Mouse (Mus musculus): ENCODE data around the gene Ankrd33b. TPM values are rescaled to one million over a fixed set of nuclear protein-coding genes. Genes with fewer than 3 reads are reported as not detected.

Gene Ankrd33b
- polyA plus RNA-seq, 1 experiment from 2014 or later, result 3.0 TPM

DNA sequence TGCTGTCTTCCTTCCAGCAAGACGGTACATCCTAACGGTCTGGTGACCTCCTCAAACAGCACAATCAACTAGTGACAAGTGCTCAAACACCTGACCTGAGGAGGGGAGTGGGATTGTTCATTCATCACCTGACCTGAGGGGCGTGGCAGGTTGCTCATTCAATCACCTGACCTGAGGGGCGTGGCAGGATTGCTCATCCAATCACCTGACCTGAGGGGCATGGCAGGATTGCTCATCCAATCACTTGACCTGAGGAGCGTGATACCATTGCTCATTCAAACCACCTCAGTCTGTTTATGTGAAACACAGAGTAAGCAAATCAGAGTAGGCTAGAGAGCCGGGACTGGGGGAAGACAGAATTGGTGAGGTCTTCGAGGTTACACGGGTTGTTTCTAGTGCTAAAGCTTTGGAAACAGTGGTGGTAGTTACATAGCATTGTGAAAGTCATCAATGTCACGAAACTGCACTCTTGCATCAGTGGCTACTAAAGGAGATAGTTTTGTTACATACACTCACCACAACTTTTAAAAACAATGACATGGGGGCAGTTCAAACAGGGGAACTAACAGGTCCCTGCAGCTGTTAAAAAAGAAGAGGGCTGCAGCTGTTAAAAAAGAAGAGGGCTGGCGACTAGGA lies 28.8 kb downstream of the Ankrd33b start:
- no peak for ATAC-seq (ENCODE audit: insufficient read depth)
- H3K4me1 ChIP-seq (ENCODE audit: insufficient read depth), result peaks cover 12% of the 10 kb centered on the region
- no peaks in the 10 kb centered on the region for H3K9me3 ChIP-seq (ENCODE audit: low read depth, low read length)
- no peak for TF ChIP-seq CTCF (IDR thresholded peaks at IDR 0.05; ENCODE audit: low read depth)
- WGBS, result 58% methylated on average over 10 of the region's 10 CpGs
- H3K27ac ChIP-seq (ENCODE audit: low read depth), result no peak overlapping the region
- DNase-seq, result no peak
- no peaks in the 10 kb centered on the region for H3K36me3 ChIP-seq (ENCODE audit: insufficient read depth)
- H3K4me3 ChIP-seq (ENCODE audit: low read depth, low read length), result no peak overlapping the region
- no peak overlapping the region for H3K9ac ChIP-seq
- H3K27me3 ChIP-seq (ENCODE audit: insufficient read depth, low read length), result no peaks in the 10 kb centered on the region
- no peak overlapping the region for H3K4me2 ChIP-seq

DNA sequence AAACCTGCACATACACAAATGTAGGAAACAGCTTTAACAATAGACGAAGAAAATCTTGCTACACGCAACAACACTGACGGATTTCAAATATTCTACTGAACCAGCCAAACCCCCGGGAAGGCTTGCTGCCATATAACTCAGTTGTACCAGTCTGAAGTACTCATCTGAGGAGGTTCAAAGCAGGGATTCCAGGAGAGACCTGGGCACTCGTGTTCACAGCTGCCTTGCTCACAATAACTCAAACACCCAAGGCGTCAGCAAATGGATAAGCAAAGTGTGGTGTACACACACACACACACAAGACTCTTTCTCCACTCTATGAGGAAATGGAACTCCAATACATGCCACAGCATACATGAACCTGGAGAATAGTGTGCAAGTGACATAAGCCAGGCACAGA lies 29.5 kb downstream of the Ankrd33b start:
- H3K27ac ChIP-seq (ENCODE audit: low read depth), result no peak overlapping the region
- no peak for TF ChIP-seq CTCF (IDR thresholded peaks at IDR 0.05; ENCODE audit: low read depth)
- ATAC-seq (ENCODE audit: insufficient read depth) (no peak), DNase-seq (no peak)
- H3K4me1 ChIP-seq (ENCODE audit: insufficient read depth), result peaks cover 12% of the 10 kb centered on the region
- H3K9ac ChIP-seq, result no peak overlapping the region
- no peaks in the 10 kb centered on the region for H3K9me3 ChIP-seq (ENCODE audit: low read depth, low read length)
- whole genome bisulfite sequencing, result 66% methylated on average over 6 of the region's 6 CpGs
- H3K27me3 ChIP-seq (ENCODE audit: insufficient read depth, low read length), result no peaks in the 10 kb centered on the region
- H3K4me2 ChIP-seq, result no peak overlapping the region
- H3K4me3 ChIP-seq (ENCODE audit: low read depth, low read length), result no peak overlapping the region
- no peaks in the 10 kb centered on the region for H3K36me3 ChIP-seq (ENCODE audit: insufficient read depth)

DNA sequence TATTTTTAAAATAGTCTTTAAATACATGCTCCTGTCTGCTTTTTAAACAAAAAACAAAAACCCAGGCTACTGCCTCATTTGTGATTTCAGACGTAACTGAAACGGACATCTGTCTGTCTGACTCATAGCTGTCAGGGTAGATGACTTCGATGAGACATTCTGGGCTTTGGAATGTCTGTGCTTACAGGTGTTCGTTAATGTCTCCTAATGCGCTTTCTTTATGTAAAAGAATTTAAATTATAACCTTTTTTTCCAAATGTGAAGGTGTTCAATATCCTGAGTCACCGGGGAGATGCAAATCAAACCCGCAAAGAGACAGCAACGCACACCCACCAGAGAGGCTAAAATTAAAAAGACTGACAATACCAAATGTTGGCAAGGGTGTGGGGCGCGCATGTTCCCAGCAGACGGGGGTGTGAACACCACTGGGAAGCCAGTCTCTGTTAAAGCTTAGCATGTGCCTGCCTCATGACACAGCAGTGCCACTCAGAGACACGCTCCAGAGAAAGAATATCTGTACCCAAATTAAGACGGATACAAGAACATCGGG lies 30.3 kb downstream of the Ankrd33b start:
- H3K27me3 ChIP-seq (ENCODE audit: insufficient read depth, low read length), result no peaks in the 10 kb centered on the region
- H3K4me2 ChIP-seq, result no peak overlapping the region
- H3K4me3 ChIP-seq (ENCODE audit: low read depth, low read length), result no peak overlapping the region
- DNase-seq, result no peak
- no peak for TF ChIP-seq CTCF (IDR thresholded peaks at IDR 0.05; ENCODE audit: low read depth)
- H3K27ac ChIP-seq (ENCODE audit: low read depth), result no peak overlapping the region
- H3K4me1 ChIP-seq (ENCODE audit: insufficient read depth), result peaks cover 5% of the 10 kb centered on the region; the same call in 1 of the 2 replicates
- ATAC-seq (ENCODE audit: insufficient read depth), result no peak
- no peaks in the 10 kb centered on the region for H3K36me3 ChIP-seq (ENCODE audit: insufficient read depth)
- WGBS, result 83% methylated on average over 14 of the region's 14 CpGs
- H3K9ac ChIP-seq, result no peak overlapping the region
- no peaks in the 10 kb centered on the region for H3K9me3 ChIP-seq (ENCODE audit: low read depth, low read length)

DNA sequence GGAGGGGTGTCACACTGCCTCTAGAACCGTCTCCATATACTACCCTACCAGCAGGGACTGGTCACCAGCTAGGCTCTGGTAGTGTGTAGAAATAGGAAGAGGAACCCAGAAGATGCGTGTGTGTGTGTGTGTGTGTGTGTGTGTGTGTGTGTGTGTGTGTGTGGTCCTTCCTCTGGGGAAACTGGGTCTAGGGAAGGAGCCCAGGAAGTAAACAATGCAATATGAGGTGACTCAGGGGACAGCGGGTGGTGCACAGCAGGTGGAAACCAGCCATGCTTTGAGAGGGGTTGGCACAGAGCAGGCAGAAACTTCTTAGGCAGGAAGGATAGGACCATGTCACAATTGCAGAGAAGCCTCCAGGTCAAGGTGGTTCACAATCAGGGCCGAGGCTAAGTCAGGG lies 30.8 kb downstream of the Ankrd33b start:
- Histone ChIP-seq H3K9ac (no peak overlapping the region), H3K9me3 (ENCODE audit: low read depth, low read length) (no peaks in the 10 kb centered on the region), H3K27ac (ENCODE audit: low read depth) (no peak overlapping the region), H3K4me2 (no peak overlapping the region), H3K4me3 (ENCODE audit: low read depth, low read length) (no peak overlapping the region), H3K4me1 (ENCODE audit: insufficient read depth) (no peaks in the 10 kb centered on the region), H3K27me3 (ENCODE audit: insufficient read depth, low read length) (no peaks in the 10 kb centered on the region), H3K36me3 (ENCODE audit: insufficient read depth) (no peaks in the 10 kb centered on the region)
- no peak for DNase-seq
- TF ChIP-seq CTCF (IDR thresholded peaks at IDR 0.05; ENCODE audit: low read depth), result no peak
- ATAC-seq (ENCODE audit: insufficient read depth), result 0 out of 2 replicates have a peak, but pooled peaks have one; percentile 11
- 47% methylated on average over 4 of the region's 4 CpGs for WGBS

DNA sequence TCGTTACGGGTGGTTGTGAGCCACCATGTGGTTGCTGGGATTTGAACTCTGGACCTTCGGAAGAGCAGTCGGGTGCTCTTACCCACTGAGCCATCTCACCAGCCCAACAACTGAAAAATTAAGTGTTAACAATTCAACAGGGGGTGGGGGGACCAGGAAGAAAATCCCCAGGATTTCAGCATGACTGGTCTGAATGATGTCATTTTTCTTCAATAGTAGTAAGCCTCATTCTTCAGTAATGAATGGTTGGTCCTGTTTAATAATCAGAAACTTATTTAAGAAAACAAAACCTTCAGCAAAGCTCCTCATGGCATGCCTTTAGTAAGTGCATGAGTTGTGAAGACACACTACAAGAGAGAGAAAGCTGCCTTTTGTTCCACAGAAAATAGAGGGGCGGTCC lies 32.7 kb downstream of the Ankrd33b start:
- no peak for DNase-seq
- TF ChIP-seq CTCF (IDR thresholded peaks at IDR 0.05; ENCODE audit: low read depth), result no peak
- H3K4me1 ChIP-seq (ENCODE audit: insufficient read depth), result no peaks in the 10 kb centered on the region
- no peak overlapping the region for H3K4me3 ChIP-seq (ENCODE audit: low read depth, low read length)
- no peak for ATAC-seq (ENCODE audit: insufficient read depth)
- H3K27ac ChIP-seq (ENCODE audit: low read depth), result no peak overlapping the region
- no peaks in the 10 kb centered on the region for H3K36me3 ChIP-seq (ENCODE audit: insufficient read depth)
- no peak overlapping the region for H3K9ac ChIP-seq
- H3K9me3 ChIP-seq (ENCODE audit: low read depth, low read length), result no peaks in the 10 kb centered on the region
- H3K4me2 ChIP-seq, result no peak overlapping the region
- WGBS, result 96% methylated on average over 5 of the region's 5 CpGs
- no peaks in the 10 kb centered on the region for H3K27me3 ChIP-seq (ENCODE audit: insufficient read depth, low read length)

DNA sequence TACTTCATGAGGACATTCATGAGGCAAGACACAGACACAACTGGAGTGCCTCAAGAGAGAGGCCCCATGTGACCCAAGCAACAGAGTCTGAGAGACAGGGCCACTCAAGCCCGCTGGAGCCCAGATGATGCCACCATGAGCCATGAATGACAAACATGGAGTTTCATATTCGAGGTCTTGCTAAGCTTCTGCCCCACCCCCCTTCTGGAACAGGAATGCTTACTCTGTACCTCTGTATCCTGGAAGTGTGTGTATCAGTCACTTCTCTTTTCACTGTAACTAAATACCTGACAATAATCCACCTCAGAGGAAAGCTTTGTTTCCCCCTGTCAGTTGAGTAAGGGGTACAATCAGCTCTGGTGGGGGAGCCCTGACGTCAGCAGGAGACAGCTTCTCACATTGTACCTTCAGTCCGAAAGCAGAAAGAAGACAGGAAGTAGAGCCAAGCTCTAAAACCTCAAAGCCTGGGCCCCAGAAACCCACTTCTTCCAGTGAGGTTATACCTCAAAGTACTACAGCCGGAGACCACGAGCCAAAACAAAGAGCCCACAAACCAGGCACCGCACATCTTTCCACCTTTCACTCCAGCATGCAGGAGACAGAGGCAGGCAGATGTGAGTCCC lies 34.9 kb downstream of the Ankrd33b start:
- H3K9me3 ChIP-seq (ENCODE audit: low read depth, low read length), result no peaks in the 10 kb centered on the region
- no peak overlapping the region for H3K4me2 ChIP-seq
- DNase-seq (no peak), ATAC-seq (ENCODE audit: insufficient read depth) (no peak)
- TF ChIP-seq CTCF (IDR thresholded peaks at IDR 0.05; ENCODE audit: low read depth), result no peak
- no peaks in the 10 kb centered on the region for H3K27me3 ChIP-seq (ENCODE audit: insufficient read depth, low read length)
- no peak overlapping the region for H3K27ac ChIP-seq (ENCODE audit: low read depth)
- H3K9ac ChIP-seq, result no peak overlapping the region
- no peaks in the 10 kb centered on the region for H3K4me1 ChIP-seq (ENCODE audit: insufficient read depth)
- no peaks in the 10 kb centered on the region for H3K36me3 ChIP-seq (ENCODE audit: insufficient read depth)
- H3K4me3 ChIP-seq (ENCODE audit: low read depth, low read length), result no peak overlapping the region
- 78% methylated on average over 7 of the region's 7 CpGs for WGBS

DNA sequence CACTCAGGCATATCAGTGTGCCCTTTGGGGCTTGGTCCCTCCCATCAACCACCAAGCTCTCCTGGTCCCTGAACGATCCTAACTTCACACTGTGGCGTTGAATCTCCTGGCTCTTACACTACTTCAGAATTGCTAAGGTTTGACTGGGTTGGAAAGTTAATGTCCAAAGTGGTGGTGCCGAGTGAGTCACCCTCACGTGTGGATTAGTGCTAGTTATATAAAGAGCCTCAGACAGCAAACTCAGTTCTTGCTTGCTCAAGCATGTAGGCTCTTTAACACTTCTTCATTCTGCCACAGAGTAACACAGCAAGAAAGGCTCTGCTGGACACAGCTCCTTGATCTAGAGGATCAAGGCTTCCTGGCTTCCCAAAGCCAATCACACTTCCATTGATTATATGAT lies 35.8 kb downstream of the Ankrd33b start:
- TF ChIP-seq CTCF (IDR thresholded peaks at IDR 0.05; ENCODE audit: low read depth), result no peak
- no peak overlapping the region for H3K4me2 ChIP-seq
- ATAC-seq (ENCODE audit: insufficient read depth), result no peak
- H3K9me3 ChIP-seq (ENCODE audit: low read depth, low read length), result no peaks in the 10 kb centered on the region
- H3K27ac ChIP-seq (ENCODE audit: low read depth), result no peak overlapping the region
- no peak overlapping the region for H3K4me3 ChIP-seq (ENCODE audit: low read depth, low read length)
- WGBS, result 69% methylated on average over 4 of the region's 4 CpGs
- no peaks in the 10 kb centered on the region for H3K4me1 ChIP-seq (ENCODE audit: insufficient read depth)
- H3K36me3 ChIP-seq (ENCODE audit: insufficient read depth), result no peaks in the 10 kb centered on the region
- no peak overlapping the region for H3K9ac ChIP-seq
- no peak for DNase-seq
- no peaks in the 10 kb centered on the region for H3K27me3 ChIP-seq (ENCODE audit: insufficient read depth, low read length)

All from lung, embryonic 14.5 days (tissue).